Mouse (Mus musculus) intestine, embryonic 14.5 days (tissue): Measurements from ENCODE around the gene Gde1. TPM values are rescaled to one million over a fixed set of nuclear protein-coding genes. Genes with fewer than 3 reads are reported as not detected.

Source experiments
- ATAC-seq: fragments of 200-750 bp; cut with Nextera tagmentation; replicated peaks from 2 replicates; pipeline ENCODE4 v1.8.0; 2017; ENCODE audit warnings: low read depth, moderate number of reproducible peaks, moderate TSS enrichment, moderate library complexity; ENCODE audit not compliant: low FRiP score, low TSS enrichment
- DNase-seq: peaks from one replicate; pipeline ENCODE4 v3.0.0-alpha.2; 2018; ENCODE audit warnings: low spot score
- H3K27ac ChIP-seq: fragments of 300-500 bp; sonication (generic); 2 replicates; pipeline ENCODE4 v1.5.1; 2014; ENCODE audit warnings: low read depth, mild to moderate bottlenecking, control low read depth
- H3K27me3 ChIP-seq: fragments of 300-500 bp; sonication (generic); replicated peaks from 2 replicates; pipeline ENCODE4 v1.6.1; 2014; ENCODE audit warnings: low read length, control low read depth; ENCODE audit not compliant: control insufficient read depth, insufficient read depth
- H3K36me3 ChIP-seq: fragments of 300-500 bp; sonication (generic); 2 replicates; pipeline ENCODE4 v1.6.1; 2014; ENCODE audit warnings: low read length, control low read depth; ENCODE audit not compliant: control insufficient read depth, insufficient read depth
- H3K4me1 ChIP-seq: fragments of 300-500 bp; sonication (generic); replicated peaks from 2 replicates; pipeline ENCODE4 v1.6.1; 2014; ENCODE audit warnings: low read length, control low read depth, mixed read lengths; ENCODE audit not compliant: control insufficient read depth, insufficient read depth
- H3K4me2 ChIP-seq: fragments of 300-500 bp; sonication (generic); 2 replicates; pipeline ENCODE4 v1.6.1; 2014; ENCODE audit warnings: low read length
- H3K4me3 ChIP-seq: fragments of 300-500 bp; sonication (generic); 2 replicates; pipeline ENCODE4 v1.5.1; 2014; ENCODE audit warnings: low read depth, low read length, control low read depth, mixed read lengths
- H3K9ac ChIP-seq: fragments of 300-500 bp; sonication (generic); 2 replicates; pipeline ENCODE4 v1.6.1; 2014; ENCODE audit warnings: mild to moderate bottlenecking, low read length
- H3K9me3 ChIP-seq: fragments of 300-500 bp; sonication (generic); 2 replicates; pipeline ENCODE4 v1.6.1; 2016; ENCODE audit warnings: low read length, control low read depth; ENCODE audit not compliant: control insufficient read depth
- WGBS: fragments of 180-500 bp; shearing (Covaris S2); extraction: QIAGEN DNeasy Blood & Tissue Kit; methylation state at CpG from one replicate; pipeline ENCODE4 v1.1.7; 2014; 5-methylcytosine and 5-hydroxymethylcytosine counted together
- polyA plus RNA-seq: library from polyadenylated mRNA; unstranded; fragments of >200 nt; fragmentation: Nextera tagmentation; extraction: Ambion mirVana; gene quantifications from 2 replicates; pipeline ENCODE4 v1.2.1, GENCODE M21; 2014

Gene Gde1
- polyA plus RNA-seq, 1 experiment from 2014 or later, result 125 TPM

DNA sequence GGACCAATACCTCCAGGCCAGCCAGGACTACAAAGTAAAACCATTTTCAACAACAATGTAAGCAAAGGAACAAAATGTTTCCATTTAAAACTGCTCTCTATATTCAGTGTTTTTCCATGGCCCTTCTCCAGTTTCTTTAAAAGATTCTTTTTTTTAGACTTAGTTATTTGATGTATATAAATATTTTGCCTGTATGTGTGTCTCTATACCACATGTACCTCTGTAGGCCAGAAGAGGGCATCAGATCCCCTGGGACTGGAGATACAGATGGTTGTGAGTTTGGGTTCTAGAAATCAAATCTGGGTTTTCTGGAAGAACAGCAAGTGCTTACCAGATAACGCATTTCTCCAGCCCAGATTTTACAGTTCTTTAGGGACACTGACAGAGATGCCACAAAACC, 33.2 kb upstream of the Gde1 start:
- H3K36me3 ChIP-seq, result peaks cover 15% of the 10 kb centered on the region; the same call in 1 of the 2 replicates
- WGBS, result 73% methylated on average over 1 of the region's 1 CpGs
- no peaks in the 10 kb centered on the region for H3K27me3 ChIP-seq
- no peak overlapping the region for H3K27ac ChIP-seq
- no peak overlapping the region for H3K9ac ChIP-seq
- H3K4me1 ChIP-seq, result peaks cover 12% of the 10 kb centered on the region; the same call in 1 of the 2 replicates
- H3K4me3 ChIP-seq, result no peak overlapping the region
- no peaks in the 10 kb centered on the region for H3K9me3 ChIP-seq
- DNase-seq (no peak), ATAC-seq (no peak)
- no peak overlapping the region for H3K4me2 ChIP-seq

DNA sequence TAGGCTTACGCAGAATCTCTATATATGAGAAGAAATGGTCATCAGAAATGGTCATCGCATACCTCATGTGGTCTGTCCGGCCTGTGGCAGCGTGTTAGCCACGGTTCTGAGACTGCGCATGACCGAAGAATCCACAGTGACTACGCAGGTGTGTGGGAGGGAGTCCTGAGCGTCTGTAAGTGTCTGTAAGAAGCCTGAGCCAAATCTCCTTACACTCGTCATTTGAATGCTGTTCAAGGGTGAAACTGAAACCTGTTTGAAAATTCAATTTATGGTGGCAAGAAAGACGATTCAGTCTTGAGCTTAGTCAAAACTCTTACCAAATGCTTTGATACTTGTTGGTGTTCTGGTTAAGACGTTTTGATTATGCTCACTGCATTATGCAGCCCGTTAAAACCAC, 27.6 kb upstream of the Gde1 start:
- no peaks in the 10 kb centered on the region for H3K9me3 ChIP-seq
- H3K27ac ChIP-seq, result no peak overlapping the region
- no peak for DNase-seq
- ATAC-seq, result no peak
- no peaks in the 10 kb centered on the region for H3K4me1 ChIP-seq
- no peak overlapping the region for H3K9ac ChIP-seq
- WGBS, result 93% methylated on average over 13 of the region's 13 CpGs
- H3K27me3 ChIP-seq, result no peaks in the 10 kb centered on the region
- no peak overlapping the region for H3K4me3 ChIP-seq
- H3K4me2 ChIP-seq, result no peak overlapping the region
- H3K36me3 ChIP-seq, result peaks cover 60% of the 10 kb centered on the region

DNA sequence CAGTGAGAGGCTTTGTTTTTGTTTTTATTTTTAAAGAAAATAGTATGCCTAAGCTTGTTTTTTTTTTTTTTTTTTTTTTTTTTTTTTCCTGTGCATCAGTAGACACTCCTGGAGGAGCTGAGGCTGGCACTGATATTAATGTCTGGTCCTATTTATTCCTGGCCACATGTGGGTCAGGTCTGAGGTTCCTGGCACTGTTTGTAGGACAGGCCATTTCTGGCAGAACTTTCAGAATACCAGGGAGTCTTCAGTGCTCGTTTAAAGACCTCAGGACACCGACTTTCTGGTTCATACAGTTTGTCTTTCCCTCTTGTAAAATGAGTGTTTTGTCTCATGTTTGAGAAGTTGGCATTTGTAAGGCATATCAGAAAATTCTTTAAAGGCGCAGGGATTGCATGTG, 26.2 kb upstream of the Gde1 start:
- 87% methylated on average over 3 of the region's 3 CpGs for WGBS
- no peak overlapping the region for H3K27ac ChIP-seq

DNA sequence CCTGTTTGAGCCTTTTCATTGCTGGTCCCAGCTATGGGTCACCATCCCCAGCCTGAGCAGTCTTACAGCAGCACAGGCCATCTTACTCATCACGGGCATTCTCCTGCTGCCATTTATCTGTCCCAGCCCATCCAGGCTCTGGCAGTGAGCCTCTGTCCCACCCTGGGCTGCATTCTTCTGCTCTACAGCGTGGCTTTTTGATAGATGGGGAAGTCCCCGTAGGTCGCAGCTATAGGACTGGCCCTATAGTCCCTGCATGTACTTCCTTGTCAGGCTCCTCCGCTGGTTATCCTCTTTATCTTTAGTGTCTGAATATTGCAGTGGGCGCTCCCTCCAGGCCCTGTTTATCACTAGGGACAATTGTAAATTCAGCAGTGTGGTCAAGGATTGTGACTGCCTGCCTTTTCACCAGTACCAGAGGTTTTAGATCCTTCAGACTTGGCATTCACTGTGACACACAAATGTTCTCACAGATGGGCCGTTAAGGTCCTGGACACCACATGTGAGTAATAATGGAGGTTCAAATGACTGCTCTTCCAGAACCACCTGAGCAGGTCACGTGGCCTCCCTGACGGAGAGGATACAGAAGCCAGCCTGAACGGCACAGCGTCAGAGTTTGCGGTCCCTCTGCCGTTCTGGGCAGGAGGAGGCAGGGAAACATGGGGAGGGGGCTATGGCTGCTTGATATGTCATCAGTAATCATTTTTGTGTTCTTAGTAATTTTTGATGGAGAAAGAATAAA, 23.4 kb upstream of the Gde1 start:
- H3K4me1 ChIP-seq, result no peaks in the 10 kb centered on the region
- no peaks in the 10 kb centered on the region for H3K27me3 ChIP-seq
- no peak overlapping the region for H3K4me2 ChIP-seq
- H3K9me3 ChIP-seq, result no peaks in the 10 kb centered on the region
- no peak overlapping the region for H3K27ac ChIP-seq
- no peak overlapping the region for H3K4me3 ChIP-seq
- H3K36me3 ChIP-seq, result peaks cover 74% of the 10 kb centered on the region
- ATAC-seq (0 out of 2 replicates have a peak, but pooled peaks have one; percentile 43), DNase-seq (no peak)
- 86% methylated on average over 13 of the region's 13 CpGs for WGBS
- no peak overlapping the region for H3K9ac ChIP-seq

More for the DNA sequence above, 26.2 kb upstream of the Gde1 start:
- ATAC-seq (no peak), DNase-seq (no peak)
- no peak overlapping the region for H3K9ac ChIP-seq
- H3K4me2 ChIP-seq, result no peak overlapping the region
- H3K36me3 ChIP-seq, result peaks cover 68% of the 10 kb centered on the region
- no peaks in the 10 kb centered on the region for H3K9me3 ChIP-seq
- H3K4me1 ChIP-seq, result no peaks in the 10 kb centered on the region
- H3K27me3 ChIP-seq, result no peaks in the 10 kb centered on the region
- H3K4me3 ChIP-seq, result no peak overlapping the region

DNA sequence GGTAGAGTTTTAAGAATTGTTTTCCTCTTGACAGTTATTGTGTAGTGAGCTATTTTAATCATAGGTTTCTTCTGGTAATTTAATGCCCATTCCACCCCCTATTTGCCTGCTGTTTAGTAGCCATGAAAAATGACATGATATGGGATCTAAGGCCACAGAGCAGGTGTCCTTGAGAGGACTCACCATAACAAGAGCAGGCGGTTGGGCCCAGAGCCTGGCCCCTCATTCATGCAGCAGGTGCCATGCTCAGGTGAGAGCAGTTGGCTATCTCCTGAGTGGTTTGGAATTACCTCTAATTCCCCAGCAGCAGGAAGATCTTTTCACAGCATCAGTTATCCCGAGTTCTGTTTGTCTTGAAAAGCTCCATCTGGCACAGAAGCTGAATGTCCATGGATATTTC, 19.9 kb upstream of the Gde1 start:
- no peaks in the 10 kb centered on the region for H3K27me3 ChIP-seq
- DNase-seq (no peak), ATAC-seq (no peak)
- no peaks in the 10 kb centered on the region for H3K4me1 ChIP-seq
- no peak overlapping the region for H3K4me3 ChIP-seq
- no peak overlapping the region for H3K4me2 ChIP-seq
- WGBS, result 80% methylated on average over 2 of the region's 2 CpGs
- no peak overlapping the region for H3K9ac ChIP-seq
- no peaks in the 10 kb centered on the region for H3K9me3 ChIP-seq
- peaks cover 59% of the 10 kb centered on the region for H3K36me3 ChIP-seq
- H3K27ac ChIP-seq, result no peak overlapping the region

DNA sequence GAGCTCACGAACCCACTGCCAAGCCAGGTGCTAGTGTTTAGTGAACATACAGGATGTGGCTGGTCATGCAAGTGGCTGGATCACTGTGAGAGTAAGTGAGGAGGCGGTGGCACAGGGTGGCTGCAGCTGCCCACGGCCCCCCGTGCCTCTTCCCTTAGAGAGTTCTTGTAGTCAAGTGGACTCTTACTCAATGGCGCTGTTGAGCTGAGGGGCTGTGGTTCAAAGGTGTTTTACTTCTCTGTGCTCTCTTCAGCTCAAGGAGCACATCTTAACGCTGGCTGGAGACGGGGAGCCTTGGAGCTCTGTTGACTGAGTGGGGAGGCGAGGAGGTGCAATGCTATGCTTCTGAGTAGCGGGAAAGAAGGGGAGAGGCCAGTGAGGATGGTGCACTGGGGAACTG, 18.3 kb upstream of the Gde1 start:
- H3K9me3 ChIP-seq, result no peaks in the 10 kb centered on the region
- ATAC-seq (no peak), DNase-seq (no peak)
- no peak overlapping the region for H3K27ac ChIP-seq
- 88% methylated on average over 9 of the region's 9 CpGs for WGBS
- H3K9ac ChIP-seq, result no peak overlapping the region
- no peak overlapping the region for H3K4me3 ChIP-seq
- no peaks in the 10 kb centered on the region for H3K27me3 ChIP-seq
- H3K36me3 ChIP-seq, result peaks cover 44% of the 10 kb centered on the region
- H3K4me1 ChIP-seq, result no peaks in the 10 kb centered on the region
- H3K4me2 ChIP-seq, result no peak overlapping the region

DNA sequence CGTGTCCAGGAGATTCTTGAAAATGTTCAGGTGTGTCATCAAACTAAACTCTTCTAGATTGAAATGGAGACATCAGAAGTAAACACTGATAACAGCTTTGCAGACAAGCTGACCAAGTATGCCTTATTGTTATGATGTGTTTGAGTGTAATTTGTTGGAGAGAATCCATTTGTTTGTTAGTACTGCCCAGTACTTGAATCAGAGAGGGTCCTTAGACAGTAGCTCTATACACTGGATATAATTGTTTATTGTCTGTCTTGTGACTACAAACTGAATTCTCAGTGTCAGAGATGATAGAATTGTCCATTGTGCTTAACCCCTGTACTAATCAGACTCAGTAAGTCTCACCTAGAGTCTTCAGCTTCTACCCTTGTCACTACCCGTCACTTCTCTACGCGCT, 12.5 kb upstream of the Gde1 start:
- Histone ChIP-seq H3K27me3 (no peaks in the 10 kb centered on the region), H3K4me3 (no peak overlapping the region), H3K4me2 (no peak overlapping the region), H3K4me1 (peaks cover 4% of the 10 kb centered on the region), H3K36me3 (peaks cover 39% of the 10 kb centered on the region), H3K9me3 (no peaks in the 10 kb centered on the region), H3K9ac (no peak overlapping the region), H3K27ac (no peak overlapping the region)
- DNase-seq (no peak), ATAC-seq (no peak)
- 92% methylated on average over 4 of the region's 4 CpGs for WGBS

- WGBS, result 94% methylated on average over 1 of the region's 1 CpGs
- no peak overlapping the region for H3K27ac ChIP-seq
- DNase-seq, result no peak
- H3K4me2 ChIP-seq, result no peak overlapping the region
- H3K9me3 ChIP-seq, result no peaks in the 10 kb centered on the region
- no peaks in the 10 kb centered on the region for H3K27me3 ChIP-seq
- peaks cover 6% of the 10 kb centered on the region for H3K4me1 ChIP-seq
- H3K36me3 ChIP-seq, result peaks cover 24% of the 10 kb centered on the region; the same call in 1 of the 2 replicates
- H3K9ac ChIP-seq, result no peak overlapping the region
- no peak for ATAC-seq
- no peak overlapping the region for H3K4me3 ChIP-seq
Measured at GRCm38 (mm10) chr7:118714873-118715272, 9.3 kb upstream of the Gde1 start.
